Mouse (Mus musculus) CH12.LX (cell line): ENCODE results near the gene Ncor2. TPM values are rescaled to one million over a fixed set of nuclear protein-coding genes. Genes with fewer than 3 reads are reported as not detected.

Source experiments
- DNase-seq: peaks from one replicate; pipeline ENCODE4 v3.0.0-alpha.2; 2013; ENCODE audit errors: extremely low read depth
- H3K27ac ChIP-seq: 2 replicates; pipeline ENCODE4 v1.5.1; 2012; ENCODE audit warnings: low read depth, mild to moderate bottlenecking, control low read depth, moderate library complexity; ENCODE audit not compliant: insufficient read depth
- H3K27me3 ChIP-seq: replicated peaks from 2 replicates; pipeline ENCODE3; 2012; ENCODE audit warnings: inconsistent platforms
- H3K36me3 ChIP-seq, 2 experiments: replicated peaks in 1 of 2; 2 replicates each; pipeline versions ENCODE3 to v1.6.1; 2012; ENCODE audit warnings: inconsistent platforms in 1 of 2, low read length in 1 of 2, mild to moderate bottlenecking in 1 of 2, mixed read lengths in 1 of 2, moderate library complexity in 1 of 2; ENCODE audit not compliant: control insufficient read depth in 1 of 2, insufficient read depth in 1 of 2
- H3K4me1 ChIP-seq, 2 experiments: 2 replicates each; pipeline ENCODE4 v1.6.1; 2012; ENCODE audit warnings: inconsistent platforms in 1 of 2, moderate library complexity in 1 of 2; ENCODE audit not compliant: insufficient read depth in 2 of 2, control insufficient read depth in 1 of 2
- H3K4me2 ChIP-seq: 2 replicates; pipeline ENCODE4 v1.6.1; 2012; ENCODE audit warnings: low read depth, mild to moderate bottlenecking, control low read depth; ENCODE audit not compliant: poor library complexity, insufficient read depth, severe bottlenecking
- H3K4me3 ChIP-seq, 3 experiments: fragments of 150-350 bp in 1 of 3; sonication (generic) in 1 of 3; replicated peaks in 1 of 3; 2 replicates each; pipeline versions ENCODE3 to v1.5.1; 2011 to 2012; ENCODE audit warnings: low read depth in 2 of 3, low read length in 2 of 3, mild to moderate bottlenecking in 2 of 3, moderate library complexity in 2 of 3, control low read depth in 1 of 3, improper control_type of control experiment in 1 of 3, inconsistent platforms in 1 of 3, mixed read lengths in 1 of 3; ENCODE audit not compliant: poor library complexity in 1 of 3
- H3K79me2 ChIP-seq: replicated peaks from 2 replicates; pipeline ENCODE4 v1.6.1; 2012; ENCODE audit warnings: mild to moderate bottlenecking, moderate library complexity; ENCODE audit not compliant: control insufficient read depth, poor library complexity, insufficient read depth, severe bottlenecking; ENCODE audit errors: extremely low read depth
- H3K9ac ChIP-seq: 2 replicates; pipeline ENCODE4 v1.6.1; 2012; ENCODE audit warnings: low read depth, mild to moderate bottlenecking, control low read depth, moderate library complexity; ENCODE audit not compliant: insufficient read depth
- H3K9me3 ChIP-seq: replicated peaks from 2 replicates; pipeline ENCODE3; 2012; ENCODE audit warnings: low read length, inconsistent platforms, mixed read lengths
- MAFK ChIP-seq: IDR thresholded peaks from 2 replicates; pipeline ENCODE4 v1.6.1; 2011; ENCODE audit warnings: low read length, improper control_type of control experiment; ENCODE audit not compliant: insufficient replicate concordance
- MXI1 ChIP-seq: IDR thresholded peaks from 2 replicates; pipeline ENCODE4 v1.6.1; 2011; ENCODE audit warnings: mild to moderate bottlenecking, low read depth, low read length, improper control_type of control experiment
- MYC ChIP-seq: IDR thresholded peaks from 2 replicates; pipeline ENCODE4 v1.6.1; 2011; ENCODE audit warnings: low read depth, mild to moderate bottlenecking, improper control_type of control experiment, low read length
- PAX5 ChIP-seq: IDR thresholded peaks from 2 replicates; pipeline ENCODE4 v1.6.1; 2012; ENCODE audit warnings: low read length, inconsistent platforms, mixed read lengths
- POLR2AphosphoS2 ChIP-seq: IDR thresholded peaks from 2 replicates; pipeline ENCODE4 v1.6.1; 2011; ENCODE audit warnings: low read depth, low read length, improper control_type of control experiment
- RCOR1 ChIP-seq: conservative IDR thresholded peaks from 2 replicates; pipeline ENCODE4 v1.6.1; 2012; ENCODE audit warnings: low read depth, mild to moderate bottlenecking, inconsistent platforms, low read length, improper control_type of control experiment
- SIN3A ChIP-seq: IDR thresholded peaks from 2 replicates; pipeline ENCODE4 v1.6.1; 2012; ENCODE audit warnings: low read length, improper control_type of control experiment, inconsistent platforms
- UBTF ChIP-seq: IDR thresholded peaks from 2 replicates; pipeline ENCODE4 v1.6.1; 2012; ENCODE audit warnings: low read depth, mild to moderate bottlenecking, inconsistent platforms, low read length, improper control_type of control experiment, moderate library complexity
- ZMIZ1 ChIP-seq: IDR thresholded peaks from 2 replicates; pipeline ENCODE4 v1.6.1; 2012; ENCODE audit warnings: low read depth, mild to moderate bottlenecking, inconsistent platforms, low read length, improper control_type of control experiment
- ZNF384 ChIP-seq: IDR thresholded peaks from 2 replicates; pipeline ENCODE4 v1.6.1; 2012; ENCODE audit warnings: low read depth, low read length, improper control_type of control experiment, inconsistent platforms
- dilution Hi-C: fragments of 300-500 bp; cut with MboI; formaldehyde crosslinking; loops from 2 replicates; pipeline ENCODE4 v1.14.3; 2020; ENCODE audit warnings: low sequenced_read_pairs; ENCODE audit not compliant: extremely low pct_unique_long_range_greater_than_20kb, extremely low pct_ligation_motif_present
- in situ Hi-C: fragments of 300-500 bp; cut with MboI; formaldehyde crosslinking; loops from 3 replicates; pipeline ENCODE4 v1.14.3; 2019; ENCODE audit warnings: low sequenced_read_pairs, low pct_ligation_motif_present, low pct_unique_long_range_greater_than_20kb, mixed read lengths
- polyA plus RNA-seq: library from polyadenylated mRNA; unstranded; fragments of >175 nt; gene quantifications from 2 replicates; pipeline ENCODE4 v1.2.1, GENCODE M21; 2012; ENCODE audit warnings: low read depth; ENCODE audit not compliant: insufficient read length
- total RNA-seq, 2 experiments: library from RNA; depleted of rRNA; stranded (reverse); fragments of 300-350 nt in 1 of 2; fragments of >200 nt in 1 of 2; gene quantifications; 2 replicates each; pipeline ENCODE4 v1.2.3; 2012 to 2014

Gene Ncor2
- total and polyA plus RNA-seq, 3 experiments: 3.9 to 44.7 (median 10.8) TPM

DNA sequence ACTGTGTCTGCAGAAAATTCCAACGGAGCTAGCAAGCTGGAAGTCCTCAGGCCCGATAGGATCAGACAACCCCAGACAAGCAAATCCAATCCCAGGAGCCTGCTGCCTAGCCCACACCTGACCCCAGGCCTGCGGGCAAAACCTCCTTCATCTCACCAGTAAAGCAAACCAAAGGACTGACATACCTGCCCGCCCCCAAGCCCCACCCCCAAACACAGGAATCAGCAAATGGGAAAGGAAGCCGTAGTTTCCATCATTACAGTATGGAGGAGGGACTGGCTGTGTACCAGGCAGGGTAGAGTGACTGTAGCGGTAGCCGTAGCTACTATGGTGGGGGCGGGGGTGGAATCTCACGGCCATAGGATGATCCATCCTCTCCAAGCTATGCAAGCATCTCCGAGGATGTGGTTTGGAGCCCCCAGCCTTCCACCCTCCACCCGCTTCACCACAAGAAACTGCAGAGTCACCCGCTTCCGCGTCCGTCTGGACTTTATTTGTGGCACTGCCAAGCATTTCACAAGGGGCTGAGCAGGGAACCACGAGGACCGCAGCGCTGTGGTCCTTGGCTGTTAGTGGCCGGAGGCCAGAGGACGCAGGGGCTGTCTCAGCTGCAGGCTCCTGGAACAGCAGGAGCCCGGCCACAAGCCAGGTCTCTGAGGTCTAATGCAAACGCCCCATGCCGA is 4.4 kb upstream of the Ncor2 start:
- TF ChIP-seq UBTF (no peak), RCOR1 (no peak), ZNF384 (no peak)
- peaks cover 2% of the 10 kb centered on the region; the same call in 1 of the 2 replicates for H3K79me2 ChIP-seq
- no peak overlapping the region for H3K27ac ChIP-seq
- no peaks in the 10 kb centered on the region for H3K27me3 ChIP-seq
- H3K4me2 ChIP-seq: no peak overlapping the region
- no peak for DNase-seq
- no peak overlapping the region for H3K4me3 ChIP-seq
- dilution Hi-C loops: no loop called here
- no peak overlapping the region for H3K9ac ChIP-seq
- H3K36me3 ChIP-seq: no peaks in the 10 kb centered on the region
- H3K4me1 ChIP-seq: peaks cover 2 to 22% of the 10 kb centered on the region in 2 experiments; a peak in 2 of 4 replicates
- in situ Hi-C loops: no loop called here
- peaks cover 6% of the 10 kb centered on the region for H3K9me3 ChIP-seq

DNA sequence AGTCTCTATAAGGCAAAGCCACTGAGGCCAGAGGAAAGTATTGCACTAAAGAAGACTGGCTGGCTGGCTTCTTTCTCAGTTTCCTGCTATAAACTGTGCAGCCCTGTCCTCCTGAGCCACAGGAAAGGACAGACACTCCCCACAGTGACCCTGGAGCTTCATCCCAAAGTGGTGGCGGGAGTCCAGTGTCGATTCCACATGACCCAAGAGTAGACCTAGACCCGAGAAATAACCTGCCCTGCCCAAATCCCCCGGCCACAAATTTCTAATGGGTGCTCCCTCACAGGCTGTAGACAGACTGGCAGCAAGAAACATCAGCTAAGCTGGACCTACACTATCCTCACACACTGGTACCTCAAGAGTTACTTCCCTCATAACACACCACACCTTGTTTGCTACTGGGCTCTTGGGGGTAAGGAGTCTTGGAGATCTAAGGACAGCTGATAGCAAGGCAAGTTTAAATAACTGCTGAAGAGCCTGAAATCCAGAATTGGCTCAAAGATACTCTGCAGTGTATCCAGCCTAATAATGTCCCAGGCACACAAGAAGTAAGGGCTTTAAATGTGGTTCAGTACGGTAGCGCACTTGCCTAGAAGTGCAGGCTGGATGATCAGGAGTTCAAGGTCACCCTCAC is 1.7 kb upstream of the Ncor2 start:
- peaks cover 0 to 9% of the 10 kb centered on the region in 2 experiments for H3K36me3 ChIP-seq
- no peak overlapping the region for H3K9ac ChIP-seq
- no peaks in the 10 kb centered on the region for H3K9me3 ChIP-seq
- no peak overlapping the region for H3K4me3 ChIP-seq
- H3K27me3 ChIP-seq: no peaks in the 10 kb centered on the region
- no peak for DNase-seq
- no peak overlapping the region for H3K4me2 ChIP-seq
- TF ChIP-seq ZMIZ1 (no peak), MAFK (no peak), PAX5 (no peak), SIN3A (no peak), MYC (no peak), POLR2AphosphoS2 (no peak), MXI1 (no peak)
- H3K27ac ChIP-seq: no peak overlapping the region
- peaks cover 27% of the 10 kb centered on the region for H3K79me2 ChIP-seq
- in situ Hi-C loops: no loop called here
- dilution Hi-C loops: no loop called here
- peaks cover 6 to 32% of the 10 kb centered on the region in 2 experiments for H3K4me1 ChIP-seq
